Mouse (Mus musculus): ENCODE measurements around the gene Slc52a3. TPM values are rescaled to one million over a fixed set of nuclear protein-coding genes. Genes with fewer than 3 reads are reported as not detected.
"Not testable (repeated sequence)": the region's sequence is repeated elsewhere in the genome, so short reads cannot be mapped to it uniquely, and the experiment has no call there.

The Slc52a3 gene
- polyA plus RNA-seq, 1 experiment from 2014 or later = 0.80 TPM

- peak; percentile 81 for DNase-seq (ENCODE audit: low spot score)
- peaks cover 45% of the 10 kb centered on the region for H3K4me1 ChIP-seq
- WGBS = 3% methylated on average over 22 of the region's 22 CpGs
- no peaks in the 10 kb centered on the region for H3K36me3 ChIP-seq (replicated peaks)
- 0 out of 2 replicates have a peak overlapping the region, but pooled peaks have one; percentile 19 for H3K27ac ChIP-seq (replicated peaks)
- no peaks in the 10 kb centered on the region for H3K9me3 ChIP-seq
- H3K4me3 ChIP-seq = peak overlapping the region; percentile 38
- peaks cover 78% of the 10 kb centered on the region for H3K27me3 ChIP-seq (replicated peaks; ENCODE audit: low read depth, poor library complexity, severe bottlenecking)
Observed at GRCm38 (mm10) chr2:151994350-151995122, 1.8 kb upstream of the Slc52a3 start.

- 66% methylated on average over 2 of the region's 2 CpGs for WGBS
- H3K9me3 ChIP-seq = not testable (repeated sequence)
- peaks cover 99% of the 10 kb centered on the region for H3K27me3 ChIP-seq (replicated peaks; ENCODE audit: low read depth, poor library complexity, severe bottlenecking)
Observed at GRCm38 (mm10) chr2:151997190-151997575, 872 bp downstream of the Slc52a3 start.

GRCm38 (mm10) chr2:151997776-151998504 is 1.6 kb downstream of the Slc52a3 start:
- peaks cover 48% of the 10 kb centered on the region for H3K4me1 ChIP-seq
- no peak overlapping the region for H3K27ac ChIP-seq (replicated peaks)
- no peak for DNase-seq (ENCODE audit: low spot score)
- peaks cover 98% of the 10 kb centered on the region for H3K27me3 ChIP-seq (replicated peaks; ENCODE audit: low read depth, poor library complexity, severe bottlenecking)
- H3K9me3 ChIP-seq = no peaks in the 10 kb centered on the region
- no peaks in the 10 kb centered on the region for H3K36me3 ChIP-seq (replicated peaks)
- 48% methylated on average over 8 of the region's 8 CpGs for WGBS
- no peak overlapping the region for H3K4me3 ChIP-seq

More at GRCm38 (mm10) chr2:151997190-151997575, 872 bp downstream of the Slc52a3 start:
- not testable (repeated sequence) for H3K36me3 ChIP-seq (replicated peaks); DNase-seq (ENCODE audit: low spot score); H3K27ac ChIP-seq (replicated peaks); H3K4me3 ChIP-seq
- H3K4me1 ChIP-seq = peaks cover 48% of the 10 kb centered on the region

- no peak for DNase-seq (ENCODE audit: low spot score)
- Histone ChIP-seq H3K4me1 (peaks cover 48% of the 10 kb centered on the region), H3K36me3 (replicated peaks) (no peaks in the 10 kb centered on the region), H3K4me3 (no peak overlapping the region), H3K27me3 (replicated peaks; ENCODE audit: low read depth, poor library complexity, severe bottlenecking) (peaks cover 92% of the 10 kb centered on the region), H3K27ac (replicated peaks) (no peak overlapping the region), H3K9me3 (no peaks in the 10 kb centered on the region)
- WGBS = 71% methylated on average over 9 of the region's 9 CpGs
Observed at GRCm38 (mm10) chr2:151998505-151998899, 2.2 kb downstream of the Slc52a3 start.

- H3K27me3 ChIP-seq (replicated peaks; ENCODE audit: low read depth, poor library complexity, severe bottlenecking) = peaks cover 88% of the 10 kb centered on the region
- DNase-seq (ENCODE audit: low spot score) = no peak
- H3K4me1 ChIP-seq = peaks cover 48% of the 10 kb centered on the region
- H3K36me3 ChIP-seq (replicated peaks) = no peaks in the 10 kb centered on the region
- H3K9me3 ChIP-seq = no peaks in the 10 kb centered on the region
- no peak overlapping the region for H3K4me3 ChIP-seq
- H3K27ac ChIP-seq (replicated peaks) = no peak overlapping the region
- WGBS = 74% methylated on average over 4 of the region's 4 CpGs
Observed at GRCm38 (mm10) chr2:151998932-151999331, 2.6 kb downstream of the Slc52a3 start.

- Histone ChIP-seq H3K9me3 (no peaks in the 10 kb centered on the region), H3K4me3 (peak overlapping the region; percentile 25; the same call in 1 of the 2 replicates), H3K27me3 (replicated peaks; ENCODE audit: low read depth, poor library complexity, severe bottlenecking) (peaks cover 80% of the 10 kb centered on the region), H3K27ac (replicated peaks) (peak overlapping the region; percentile 19; the same call in 1 of the 2 replicates), H3K4me1 (peaks cover 39% of the 10 kb centered on the region), H3K36me3 (replicated peaks) (no peaks in the 10 kb centered on the region)
- 3% methylated on average over 20 of the region's 20 CpGs for WGBS
- peak; percentile 27 for DNase-seq (ENCODE audit: low spot score)
Observed at GRCm38 (mm10) chr2:151999669-152000290, 3.5 kb downstream of the Slc52a3 start.

GRCm38 (mm10) chr2:152000291-152000679 is 4.0 kb downstream of the Slc52a3 start:
- Histone ChIP-seq H3K4me1 (peaks cover 36% of the 10 kb centered on the region), H3K27ac (replicated peaks) (peak overlapping the region; percentile 19; the same call in 1 of the 2 replicates), H3K9me3 (no peaks in the 10 kb centered on the region), H3K36me3 (replicated peaks) (no peaks in the 10 kb centered on the region), H3K4me3 (no peak overlapping the region), H3K27me3 (replicated peaks; ENCODE audit: low read depth, poor library complexity, severe bottlenecking) (peaks cover 75% of the 10 kb centered on the region)
- DNase-seq (ENCODE audit: low spot score) = no peak
- 50% methylated on average over 3 of the region's 3 CpGs for WGBS

GRCm38 (mm10) chr2:152000735-152001134 is 4.4 kb downstream of the Slc52a3 start:
- WGBS = 56% methylated on average over 6 of the region's 6 CpGs
- Histone ChIP-seq H3K36me3 (replicated peaks) (no peaks in the 10 kb centered on the region), H3K4me3 (no peak overlapping the region), H3K27ac (replicated peaks) (no peak overlapping the region; the same call in 1 of the 2 replicates), H3K9me3 (no peaks in the 10 kb centered on the region), H3K4me1 (peaks cover 39% of the 10 kb centered on the region), H3K27me3 (replicated peaks; ENCODE audit: low read depth, poor library complexity, severe bottlenecking) (peaks cover 75% of the 10 kb centered on the region)
- DNase-seq (ENCODE audit: low spot score) = no peak

GRCm38 (mm10) chr2:152002529-152002928 is 6.2 kb downstream of the Slc52a3 start:
- Histone ChIP-seq H3K27me3 (replicated peaks; ENCODE audit: low read depth, poor library complexity, severe bottlenecking) (peaks cover 59% of the 10 kb centered on the region), H3K4me3 (no peak overlapping the region), H3K36me3 (replicated peaks) (no peaks in the 10 kb centered on the region), H3K27ac (replicated peaks) (no peak overlapping the region), H3K4me1 (peaks cover 32% of the 10 kb centered on the region), H3K9me3 (no peaks in the 10 kb centered on the region)
- no peak for DNase-seq (ENCODE audit: low spot score)
- WGBS = 74% methylated on average over 6 of the region's 6 CpGs

GRCm38 (mm10) chr2:152007783-152008182 is 11.5 kb downstream of the Slc52a3 start:
- no peak overlapping the region for H3K27ac ChIP-seq (replicated peaks)
- peaks cover 10% of the 10 kb centered on the region for H3K4me1 ChIP-seq
- WGBS = 61% methylated on average over 10 of the region's 10 CpGs
- peaks cover 7% of the 10 kb centered on the region; the same call in 1 of the 2 replicates for H3K27me3 ChIP-seq (replicated peaks; ENCODE audit: low read depth, poor library complexity, severe bottlenecking)
- no peak overlapping the region for H3K4me3 ChIP-seq
- H3K36me3 ChIP-seq (replicated peaks) = no peaks in the 10 kb centered on the region
- H3K9me3 ChIP-seq = no peaks in the 10 kb centered on the region
- no peak for DNase-seq (ENCODE audit: low spot score)

- H3K9me3 ChIP-seq = no peaks in the 10 kb centered on the region
- H3K4me1 ChIP-seq = peaks cover 10% of the 10 kb centered on the region
- no peak overlapping the region for H3K4me3 ChIP-seq
- H3K27ac ChIP-seq (replicated peaks) = no peak overlapping the region
- 92% methylated on average over 15 of the region's 15 CpGs for whole genome bisulfite sequencing
- H3K27me3 ChIP-seq (replicated peaks; ENCODE audit: low read depth, poor library complexity, severe bottlenecking) = peaks cover 6% of the 10 kb centered on the region; the same call in 1 of the 2 replicates
- no peaks in the 10 kb centered on the region for H3K36me3 ChIP-seq (replicated peaks)
- no peak for DNase-seq (ENCODE audit: low spot score)
Observed at GRCm38 (mm10) chr2:152009061-152009779, 12.9 kb downstream of the Slc52a3 start.

GRCm38 (mm10) chr2:152010251-152010650 is 13.9 kb downstream of the Slc52a3 start:
- Histone ChIP-seq H3K9me3 (no peaks in the 10 kb centered on the region), H3K4me3 (no peak overlapping the region), H3K27ac (replicated peaks) (no peak overlapping the region), H3K27me3 (replicated peaks; ENCODE audit: low read depth, poor library complexity, severe bottlenecking) (peaks cover 6% of the 10 kb centered on the region; the same call in 1 of the 2 replicates), H3K4me1 (peaks cover 12% of the 10 kb centered on the region), H3K36me3 (replicated peaks) (no peaks in the 10 kb centered on the region)
- WGBS = 83% methylated on average over 9 of the region's 9 CpGs
- DNase-seq (ENCODE audit: low spot score) = no peak
